Mouse (Mus musculus): ENCODE measurements around the gene Isg15. TPM values are rescaled to one million over a fixed set of nuclear protein-coding genes. Genes with fewer than 3 reads are reported as not detected.

Gene Isg15
- polyA plus RNA-seq, 1 experiment from 2014 or later: 1.2 TPM

GRCm38 (mm10) chr4:156195927-156196870 is 4.4 kb downstream of the Isg15 start:
- ATAC-seq (ENCODE audit: low read depth): no peak
- WGBS: 4% methylated on average over 35 of the region's 35 CpGs
- no peaks in the 10 kb centered on the region for H3K9me3 ChIP-seq (ENCODE audit: control insufficient read depth, low read length)
- H3K27me3 ChIP-seq (replicated peaks; ENCODE audit: control insufficient read depth, insufficient read depth, low read length): no peaks in the 10 kb centered on the region
- H3K27ac ChIP-seq (replicated peaks; ENCODE audit: low read depth, low read length): peak overlapping the region; percentile 70
- H3K9ac ChIP-seq (ENCODE audit: low read depth, low read length): peak overlapping the region; percentile 85
- H3K4me3 ChIP-seq (ENCODE audit: low read depth, low read length): peak overlapping the region; percentile 87
- peaks cover 28% of the 10 kb centered on the region for H3K36me3 ChIP-seq (ENCODE audit: control insufficient read depth, insufficient read depth, low read length)
- peak; percentile 86 for DNase-seq (ENCODE audit: low spot score)
- peak overlapping the region; percentile 98 for H3K4me2 ChIP-seq (ENCODE audit: low read depth, low read length)
- H3K4me1 ChIP-seq (ENCODE audit: control insufficient read depth, insufficient read depth, low read length): peaks cover 25% of the 10 kb centered on the region

GRCm38 (mm10) chr4:156194346-156194745 is 6.3 kb downstream of the Isg15 start:
- H3K9ac ChIP-seq (ENCODE audit: low read depth, low read length): no peak overlapping the region
- H3K36me3 ChIP-seq (ENCODE audit: control insufficient read depth, insufficient read depth, low read length): peaks cover 42% of the 10 kb centered on the region
- WGBS: 52% methylated on average over 6 of the region's 6 CpGs
- H3K27ac ChIP-seq (replicated peaks; ENCODE audit: low read depth, low read length): no peak overlapping the region
- peaks cover 30% of the 10 kb centered on the region for H3K4me1 ChIP-seq (ENCODE audit: control insufficient read depth, insufficient read depth, low read length)
- H3K4me3 ChIP-seq (ENCODE audit: low read depth, low read length): no peak overlapping the region
- ATAC-seq (ENCODE audit: low read depth) (no peak), DNase-seq (ENCODE audit: low spot score) (no peak)
- no peaks in the 10 kb centered on the region for H3K9me3 ChIP-seq (ENCODE audit: control insufficient read depth, low read length)
- H3K4me2 ChIP-seq (ENCODE audit: low read depth, low read length): 0 out of 2 replicates have a peak overlapping the region, but pooled peaks have one; percentile 98
- H3K27me3 ChIP-seq (replicated peaks; ENCODE audit: control insufficient read depth, insufficient read depth, low read length): no peaks in the 10 kb centered on the region

DNA sequence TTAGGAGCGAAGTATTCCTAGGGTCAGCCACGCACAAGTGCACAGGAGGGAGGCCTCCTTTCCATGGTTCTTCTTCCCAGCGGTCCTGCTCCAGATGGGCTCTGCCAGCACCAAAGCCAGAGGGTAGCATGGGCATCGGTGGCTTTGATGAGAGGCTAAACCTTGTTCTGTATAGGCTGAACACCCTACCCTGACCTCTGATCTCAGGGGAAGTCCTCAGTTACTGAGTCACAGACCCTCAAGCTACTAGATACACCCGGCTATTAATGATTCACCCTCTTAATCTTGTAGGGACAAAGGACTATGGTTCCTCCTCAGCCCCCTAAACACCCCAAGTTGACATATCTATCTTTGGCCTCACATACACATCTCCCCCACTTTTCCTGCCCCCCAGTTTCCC is 6.7 kb downstream of the Isg15 start:
- ATAC-seq (ENCODE audit: low read depth) (no peak), DNase-seq (ENCODE audit: low spot score) (no peak)
- Histone ChIP-seq H3K9me3 (ENCODE audit: control insufficient read depth, low read length) (no peaks in the 10 kb centered on the region), H3K4me2 (ENCODE audit: low read depth, low read length) (peak overlapping the region; percentile 98; the same call in 1 of the 2 replicates), H3K36me3 (ENCODE audit: control insufficient read depth, insufficient read depth, low read length) (peaks cover 42% of the 10 kb centered on the region), H3K9ac (ENCODE audit: low read depth, low read length) (no peak overlapping the region), H3K27me3 (replicated peaks; ENCODE audit: control insufficient read depth, insufficient read depth, low read length) (no peaks in the 10 kb centered on the region), H3K4me1 (ENCODE audit: control insufficient read depth, insufficient read depth, low read length) (peaks cover 34% of the 10 kb centered on the region), H3K27ac (replicated peaks; ENCODE audit: low read depth, low read length) (no peak overlapping the region; the same call in 1 of the 2 replicates), H3K4me3 (ENCODE audit: low read depth, low read length) (no peak overlapping the region)
- WGBS: 47% methylated on average over 5 of the region's 5 CpGs

DNA sequence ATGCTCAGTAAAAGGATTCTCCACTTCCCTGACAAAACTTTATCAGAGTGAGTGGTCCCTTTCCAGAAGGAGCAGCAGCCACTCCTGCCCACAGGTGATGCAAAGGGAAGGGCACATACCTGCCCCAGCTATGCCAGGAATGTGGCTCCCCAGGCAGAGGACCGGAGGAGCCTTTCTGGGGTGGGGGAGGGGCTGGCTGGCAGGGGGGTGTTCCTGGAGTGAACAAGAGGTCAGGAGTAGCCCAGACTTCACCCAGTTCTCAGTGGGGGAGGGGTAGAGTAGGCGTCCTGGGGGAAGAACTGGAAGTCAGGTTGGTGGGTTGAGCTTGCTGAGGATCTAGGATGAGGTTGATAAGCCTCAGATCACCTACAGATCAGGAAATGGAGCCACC is 7.4 kb downstream of the Isg15 start:
- Histone ChIP-seq H3K9me3 (ENCODE audit: control insufficient read depth, low read length) (no peaks in the 10 kb centered on the region), H3K4me2 (ENCODE audit: low read depth, low read length) (peak overlapping the region; percentile 21; the same call in 1 of the 2 replicates), H3K4me3 (ENCODE audit: low read depth, low read length) (no peak overlapping the region), H3K4me1 (ENCODE audit: control insufficient read depth, insufficient read depth, low read length) (peaks cover 41% of the 10 kb centered on the region), H3K9ac (ENCODE audit: low read depth, low read length) (no peak overlapping the region), H3K36me3 (ENCODE audit: control insufficient read depth, insufficient read depth, low read length) (peaks cover 42% of the 10 kb centered on the region), H3K27me3 (replicated peaks; ENCODE audit: control insufficient read depth, insufficient read depth, low read length) (no peaks in the 10 kb centered on the region), H3K27ac (replicated peaks; ENCODE audit: low read depth, low read length) (peak overlapping the region; percentile 72)
- WGBS: 17% methylated on average over 2 of the region's 2 CpGs
- ATAC-seq (ENCODE audit: low read depth) (no peak), DNase-seq (ENCODE audit: low spot score) (peak; percentile 29)

DNA sequence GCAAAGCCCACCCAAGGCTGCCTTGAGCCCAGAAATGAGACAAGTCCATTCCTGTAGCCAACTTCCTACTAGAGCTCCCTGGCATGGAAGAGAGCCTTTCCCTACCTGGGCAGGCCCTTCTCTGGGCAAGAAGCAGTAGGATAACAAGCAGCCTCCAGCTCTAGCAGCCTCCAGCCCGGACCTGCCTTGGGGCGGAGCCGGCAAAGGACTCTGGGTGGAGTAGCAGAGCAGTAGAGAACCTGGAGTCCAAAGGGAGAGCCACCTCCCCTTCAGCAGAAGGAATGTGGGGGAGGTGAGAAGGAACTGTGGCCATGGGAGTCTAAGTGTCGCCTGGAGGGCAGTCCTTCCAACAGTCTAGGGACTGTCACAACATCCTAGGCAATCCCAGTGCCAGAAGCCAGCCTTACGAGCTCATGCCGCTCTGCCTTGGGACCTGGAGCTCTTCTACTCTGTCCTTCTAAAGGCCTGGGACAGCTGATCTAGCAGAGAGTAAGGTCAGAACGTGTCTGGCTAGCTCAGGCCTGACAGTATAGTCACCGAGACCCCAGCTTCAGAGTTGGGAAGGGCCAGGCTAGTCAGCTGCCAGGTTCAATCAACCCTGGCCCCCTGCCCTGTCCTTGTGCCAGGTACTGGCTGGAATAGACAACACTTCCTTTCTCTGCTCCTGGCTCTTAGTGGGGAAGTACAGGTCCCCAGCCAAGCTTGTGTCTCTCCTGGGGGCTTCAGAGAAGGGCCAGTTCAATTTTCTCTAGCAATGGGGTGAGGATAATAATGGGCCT is 8.0 kb downstream of the Isg15 start:
- Histone ChIP-seq H3K27ac (replicated peaks; ENCODE audit: low read depth, low read length) (peak overlapping the region; percentile 72), H3K36me3 (ENCODE audit: control insufficient read depth, insufficient read depth, low read length) (peaks cover 42% of the 10 kb centered on the region), H3K27me3 (replicated peaks; ENCODE audit: control insufficient read depth, insufficient read depth, low read length) (no peaks in the 10 kb centered on the region), H3K4me2 (ENCODE audit: low read depth, low read length) (peak overlapping the region; percentile 13; the same call in 1 of the 2 replicates), H3K4me3 (ENCODE audit: low read depth, low read length) (no peak overlapping the region), H3K9me3 (ENCODE audit: control insufficient read depth, low read length) (no peaks in the 10 kb centered on the region), H3K9ac (ENCODE audit: low read depth, low read length) (no peak overlapping the region), H3K4me1 (ENCODE audit: control insufficient read depth, insufficient read depth, low read length) (peaks cover 43% of the 10 kb centered on the region)
- WGBS: 33% methylated on average over 8 of the region's 8 CpGs
- peak; percentile 63 for DNase-seq (ENCODE audit: low spot score)
- peak; percentile 17; the same call in 1 of the 2 replicates for ATAC-seq (ENCODE audit: low read depth)

DNA sequence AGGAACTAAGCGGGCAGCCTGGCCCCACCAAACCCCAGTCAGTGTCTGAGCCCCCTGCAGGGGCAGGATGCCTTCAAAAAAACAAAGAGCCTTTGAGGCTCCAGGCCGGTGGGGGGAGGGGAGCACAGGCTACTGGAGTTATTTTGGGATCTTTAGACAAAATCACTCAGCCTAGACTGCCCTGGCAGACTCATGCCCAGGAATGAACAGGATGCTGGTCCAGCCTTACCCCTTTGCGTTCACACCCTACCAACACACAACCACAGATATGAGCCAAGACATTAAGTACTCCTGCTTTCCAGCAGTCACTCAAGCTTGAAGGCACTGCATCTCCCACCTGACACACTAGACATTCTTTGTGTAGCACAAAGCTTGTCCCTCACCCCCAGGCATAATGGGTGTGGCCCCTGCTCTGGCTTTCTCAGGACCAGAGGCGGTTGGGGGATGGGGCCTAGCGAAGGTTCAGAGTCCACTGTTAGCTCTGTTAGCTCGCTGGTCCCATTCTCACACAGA is 11.8 kb downstream of the Isg15 start:
- Histone ChIP-seq H3K4me3 (ENCODE audit: low read depth, low read length) (no peak overlapping the region), H3K9me3 (ENCODE audit: control insufficient read depth, low read length) (no peaks in the 10 kb centered on the region), H3K4me1 (ENCODE audit: control insufficient read depth, insufficient read depth, low read length) (peaks cover 46% of the 10 kb centered on the region), H3K9ac (ENCODE audit: low read depth, low read length) (peak overlapping the region; percentile 27; the same call in 1 of the 2 replicates), H3K27me3 (replicated peaks; ENCODE audit: control insufficient read depth, insufficient read depth, low read length) (no peaks in the 10 kb centered on the region), H3K4me2 (ENCODE audit: low read depth, low read length) (0 out of 2 replicates have a peak overlapping the region, but pooled peaks have one; percentile 2), H3K27ac (replicated peaks; ENCODE audit: low read depth, low read length) (peak overlapping the region; percentile 75), H3K36me3 (ENCODE audit: control insufficient read depth, insufficient read depth, low read length) (peaks cover 45% of the 10 kb centered on the region)
- 23% methylated on average over 6 of the region's 6 CpGs for WGBS
- ATAC-seq (ENCODE audit: low read depth) (peak; percentile 31), DNase-seq (ENCODE audit: low spot score) (peak; percentile 66)

GRCm38 (mm10) chr4:156188162-156188810 is 12.3 kb downstream of the Isg15 start:
- Histone ChIP-seq H3K4me2 (ENCODE audit: low read depth, low read length) (0 out of 2 replicates have a peak overlapping the region, but pooled peaks have one; percentile 2), H3K36me3 (ENCODE audit: control insufficient read depth, insufficient read depth, low read length) (peaks cover 49% of the 10 kb centered on the region), H3K27me3 (replicated peaks; ENCODE audit: control insufficient read depth, insufficient read depth, low read length) (no peaks in the 10 kb centered on the region), H3K9ac (ENCODE audit: low read depth, low read length) (0 out of 2 replicates have a peak overlapping the region, but pooled peaks have one; percentile 27), H3K9me3 (ENCODE audit: control insufficient read depth, low read length) (no peaks in the 10 kb centered on the region), H3K4me3 (ENCODE audit: low read depth, low read length) (no peak overlapping the region), H3K4me1 (ENCODE audit: control insufficient read depth, insufficient read depth, low read length) (peaks cover 40% of the 10 kb centered on the region), H3K27ac (replicated peaks; ENCODE audit: low read depth, low read length) (peak overlapping the region; percentile 75; the same call in 1 of the 2 replicates)
- 49% methylated on average over 5 of the region's 5 CpGs for WGBS
- no peak for DNase-seq (ENCODE audit: low spot score)
- ATAC-seq (ENCODE audit: low read depth): no peak
